ENCODE assay signal across 25 mouse cellular contexts in genomic region chr3:146367058-146367457, GRCm38 (mm10).
"Had no signal": no experiment of that assay in that cellular context is flagged by ENCODE, and none has a peak within 500 bp of the region (broad histone marks: within the 10 kb centered on the region; RNA-seq: fewer than 3 reads in every experiment).

No protein-coding gene starts in this region.

- H3K4me3 ChIP-seq: gastrocnemius, adult 2 months; heart, embryonic 10.5 days; heart, embryonic 13.5 days; heart, embryonic 15.5 days; hindbrain, embryonic 10.5 days; hindbrain, embryonic 12.5 days; layer of hippocampus, adult 2 months; left cerebral cortex, adult 2 months; limb, embryonic 10.5 days; limb, embryonic 12.5 days; liver, embryonic 13.5 days had no signal

- H3K9me3 ChIP-seq: heart, embryonic 10.5 days; heart, embryonic 13.5 days; heart, embryonic 15.5 days; hindbrain, embryonic 10.5 days; hindbrain, embryonic 12.5 days; limb, embryonic 10.5 days; limb, embryonic 12.5 days; liver, embryonic 13.5 days had no signal

- H3K4me2 ChIP-seq: heart, embryonic 13.5 days; heart, embryonic 15.5 days; hindbrain, embryonic 12.5 days; hindbrain, embryonic 14.5 days; limb, embryonic 12.5 days; liver, embryonic 13.5 days had no signal

- ATAC-seq: hindbrain, postnatal 0 days; intestine, embryonic 16.5 days had no signal

- H3K27me3 ChIP-seq: heart, embryonic 13.5 days; heart, embryonic 15.5 days; limb, embryonic 12.5 days; liver, embryonic 13.5 days had no signal

- H3K27ac ChIP-seq: gastrocnemius, adult 2 months; heart, embryonic 10.5 days; heart, embryonic 13.5 days; heart, embryonic 15.5 days; hindbrain, embryonic 10.5 days; hindbrain, embryonic 12.5 days; hindbrain, embryonic 14.5 days; hindbrain, postnatal 0 days; layer of hippocampus, adult 2 months; left cerebral cortex, adult 2 months; limb, embryonic 10.5 days; limb, embryonic 12.5 days; liver, embryonic 13.5 days had no signal

- H3K36me3 ChIP-seq: heart, embryonic 10.5 days; heart, embryonic 13.5 days; heart, embryonic 15.5 days; hindbrain, embryonic 10.5 days; hindbrain, embryonic 12.5 days; limb, embryonic 10.5 days; limb, embryonic 12.5 days; liver, embryonic 13.5 days had no signal

- DNase-seq: gastrocnemius, adult 2 months; gastrocnemius, postnatal 10 days; gastrocnemius, postnatal 25 days; heart, adult 18-20 months; heart, postnatal 14 days; heart, postnatal 36 days; kidney, adult 11 months; kidney, adult 2 months; kidney, postnatal 10 days; kidney, postnatal 25 days; kidney, postnatal 4 days; liver; liver, embryonic 13.5 days had no signal

- H3K4me1 ChIP-seq: heart, embryonic 10.5 days; heart, embryonic 13.5 days; heart, embryonic 15.5 days; hindbrain, embryonic 10.5 days; hindbrain, embryonic 12.5 days; limb, embryonic 10.5 days; limb, embryonic 12.5 days had no signal

- H3K9ac ChIP-seq: heart, embryonic 13.5 days; heart, embryonic 15.5 days; hindbrain, embryonic 12.5 days; hindbrain, embryonic 14.5 days; limb, embryonic 12.5 days; liver, embryonic 13.5 days had no signal
